Mouse (Mus musculus): ENCODE measurements at regions not wholly inside any gene's neighbourhood (a gene's known extent, or its start where the extent isn't known, plus 50 kb on each side); places are given as distances from the start of the nearest gene placed in this dataset.

GRCm38 (mm10) chr6:35420924-35421323, 95.0 kb upstream of the Fam180a start:
- TF ChIP-seq GATA1 (IDR thresholded peaks at IDR 0.05; ENCODE audit: low read length) (no peak), TAL1 (IDR thresholded peaks at IDR 0.05; ENCODE audit: low read length) (no peak)
